Mouse (Mus musculus) neural tube, embryonic 15.5 days (tissue): ENCODE results near the gene Eif3g. TPM values are rescaled to one million over a fixed set of nuclear protein-coding genes. Genes with fewer than 3 reads are reported as not detected.

ENCODE experiments used
- ATAC-seq: fragments of 200-750 bp; cut with Nextera tagmentation; 2 replicates; pipeline ENCODE4 v1.8.0; 2017; ENCODE audit warnings: mild to moderate bottlenecking, moderate TSS enrichment, moderate library complexity; ENCODE audit not compliant: low FRiP score
- H3K27ac ChIP-seq: fragments of 300-500 bp; sonication (generic); replicated peaks from 2 replicates; pipeline ENCODE4 v1.5.1; 2015; ENCODE audit warnings: mild to moderate bottlenecking, inconsistent platforms
- H3K27me3 ChIP-seq: fragments of 300-500 bp; sonication (generic); replicated peaks from 2 replicates; pipeline ENCODE4 v1.6.1; 2015; ENCODE audit warnings: inconsistent platforms
- H3K36me3 ChIP-seq: fragments of 300-500 bp; sonication (generic); 2 replicates; pipeline ENCODE4 v1.6.1; 2015; ENCODE audit warnings: inconsistent platforms
- H3K4me1 ChIP-seq: fragments of 300-500 bp; sonication (generic); 2 replicates; pipeline ENCODE4 v1.6.1; 2015; ENCODE audit warnings: inconsistent platforms
- H3K4me2 ChIP-seq: fragments of 300-500 bp; sonication (generic); 2 replicates; pipeline ENCODE4 v1.6.1; 2015; ENCODE audit warnings: inconsistent platforms, mild to moderate bottlenecking, moderate library complexity
- H3K4me3 ChIP-seq: fragments of 300-500 bp; sonication (generic); replicated peaks from 2 replicates; pipeline ENCODE4 v1.5.1; 2015; ENCODE audit warnings: mild to moderate bottlenecking, inconsistent platforms
- H3K9ac ChIP-seq: fragments of 300-500 bp; sonication (generic); replicated peaks from 2 replicates; pipeline ENCODE4 v1.6.1; 2015; ENCODE audit warnings: mild to moderate bottlenecking, inconsistent platforms
- H3K9me3 ChIP-seq: fragments of 300-500 bp; sonication (generic); replicated peaks from 2 replicates; pipeline ENCODE4 v1.6.1; 2016; ENCODE audit warnings: inconsistent platforms
- WGBS: fragments of 180-500 bp; shearing (Covaris S2); methylation state at CpG from one replicate; pipeline ENCODE4 v1.1.7; 2015; ENCODE audit warnings: mixed read lengths; 5-methylcytosine and 5-hydroxymethylcytosine counted together
- polyA plus RNA-seq: library from polyadenylated mRNA; unstranded; fragments of >200 nt; fragmentation: Nextera tagmentation; extraction: Ambion mirVana; gene quantifications from 2 replicates; pipeline ENCODE4 v1.2.1, GENCODE M21; 2015

Gene Eif3g
- polyA plus RNA-seq, 1 experiment from 2014 or later, result 260 TPM

- no peak for ATAC-seq
- peaks cover 60% of the 10 kb centered on the region for H3K36me3 ChIP-seq
Measured at GRCm38 (mm10) chr9:20895382-20895781, 3.0 kb downstream of the Eif3g start.

GRCm38 (mm10) chr9:20894629-20895028 is 3.8 kb downstream of the Eif3g start:
- no peak overlapping the region for H3K4me3 ChIP-seq
- H3K27me3 ChIP-seq, result no peaks in the 10 kb centered on the region
- WGBS, result 92% methylated on average over 15 of the region's 15 CpGs
- H3K36me3 ChIP-seq, result peaks cover 68% of the 10 kb centered on the region
- H3K27ac ChIP-seq, result no peak overlapping the region
- H3K9me3 ChIP-seq, result no peaks in the 10 kb centered on the region
- H3K4me2 ChIP-seq, result no peak overlapping the region
- no peak for ATAC-seq
- no peak overlapping the region for H3K9ac ChIP-seq
- H3K4me1 ChIP-seq, result peaks cover 21% of the 10 kb centered on the region

More at GRCm38 (mm10) chr9:20895382-20895781, 3.0 kb downstream of the Eif3g start:
- Histone ChIP-seq H3K9me3 (no peaks in the 10 kb centered on the region), H3K4me2 (no peak overlapping the region), H3K27me3 (no peaks in the 10 kb centered on the region), H3K27ac (no peak overlapping the region), H3K4me3 (no peak overlapping the region), H3K4me1 (peaks cover 19% of the 10 kb centered on the region), H3K9ac (no peak overlapping the region)
- WGBS, result 95% methylated on average over 9 of the region's 9 CpGs

- Histone ChIP-seq H3K9me3 (no peaks in the 10 kb centered on the region), H3K4me2 (no peak overlapping the region), H3K4me1 (peaks cover 27% of the 10 kb centered on the region), H3K27ac (no peak overlapping the region), H3K9ac (no peak overlapping the region), H3K27me3 (no peaks in the 10 kb centered on the region), H3K36me3 (peaks cover 72% of the 10 kb centered on the region), H3K4me3 (no peak overlapping the region)
- no peak for ATAC-seq
- WGBS, result 89% methylated on average over 13 of the region's 13 CpGs
Measured at GRCm38 (mm10) chr9:20893590-20894343, 4.7 kb downstream of the Eif3g start.

DNA sequence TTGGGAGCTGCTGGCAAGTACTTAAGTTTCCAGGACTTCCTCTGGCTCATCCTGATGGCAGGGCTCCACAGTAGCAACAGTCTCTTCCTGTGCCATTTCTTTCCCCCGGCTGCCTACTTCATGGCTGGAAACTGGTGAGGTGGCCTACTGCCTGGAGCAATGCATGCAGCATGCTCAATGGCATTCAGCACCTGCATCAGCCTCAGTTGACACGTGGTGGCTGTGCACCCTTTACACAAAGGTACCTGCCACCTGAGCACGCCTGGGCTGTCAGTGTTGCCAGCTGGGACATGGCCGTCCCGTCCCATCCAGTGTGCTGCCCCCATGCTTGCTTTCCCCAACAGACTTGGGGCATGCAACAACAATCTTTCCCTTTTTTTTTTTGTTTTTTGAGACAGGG is 5.4 kb downstream of the Eif3g start:
- Histone ChIP-seq H3K27ac (no peak overlapping the region), H3K4me1 (peaks cover 27% of the 10 kb centered on the region), H3K4me2 (no peak overlapping the region), H3K9ac (no peak overlapping the region), H3K9me3 (no peaks in the 10 kb centered on the region), H3K36me3 (peaks cover 72% of the 10 kb centered on the region), H3K4me3 (no peak overlapping the region), H3K27me3 (no peaks in the 10 kb centered on the region)
- no peak for ATAC-seq
- WGBS, result 75% methylated on average over 5 of the region's 5 CpGs

GRCm38 (mm10) chr9:20892104-20892653 is 6.2 kb downstream of the Eif3g start:
- ATAC-seq, result no peak
- H3K27ac ChIP-seq, result no peak overlapping the region
- no peak overlapping the region for H3K9ac ChIP-seq
- H3K4me2 ChIP-seq, result no peak overlapping the region
- H3K9me3 ChIP-seq, result no peaks in the 10 kb centered on the region
- 78% methylated on average over 5 of the region's 5 CpGs for WGBS
- H3K36me3 ChIP-seq, result peaks cover 72% of the 10 kb centered on the region
- peaks cover 21% of the 10 kb centered on the region for H3K4me1 ChIP-seq
- H3K27me3 ChIP-seq, result no peaks in the 10 kb centered on the region
- H3K4me3 ChIP-seq, result no peak overlapping the region

GRCm38 (mm10) chr9:20891339-20892103 is 6.9 kb downstream of the Eif3g start:
- no peaks in the 10 kb centered on the region for H3K9me3 ChIP-seq
- no peak overlapping the region for H3K9ac ChIP-seq
- no peak overlapping the region for H3K4me3 ChIP-seq
- H3K27me3 ChIP-seq, result no peaks in the 10 kb centered on the region
- 84% methylated on average over 26 of the region's 26 CpGs for whole genome bisulfite sequencing
- no peak overlapping the region for H3K4me2 ChIP-seq
- no peak overlapping the region for H3K27ac ChIP-seq
- H3K36me3 ChIP-seq, result peaks cover 72% of the 10 kb centered on the region
- peaks cover 20% of the 10 kb centered on the region for H3K4me1 ChIP-seq
- no peak for ATAC-seq

DNA sequence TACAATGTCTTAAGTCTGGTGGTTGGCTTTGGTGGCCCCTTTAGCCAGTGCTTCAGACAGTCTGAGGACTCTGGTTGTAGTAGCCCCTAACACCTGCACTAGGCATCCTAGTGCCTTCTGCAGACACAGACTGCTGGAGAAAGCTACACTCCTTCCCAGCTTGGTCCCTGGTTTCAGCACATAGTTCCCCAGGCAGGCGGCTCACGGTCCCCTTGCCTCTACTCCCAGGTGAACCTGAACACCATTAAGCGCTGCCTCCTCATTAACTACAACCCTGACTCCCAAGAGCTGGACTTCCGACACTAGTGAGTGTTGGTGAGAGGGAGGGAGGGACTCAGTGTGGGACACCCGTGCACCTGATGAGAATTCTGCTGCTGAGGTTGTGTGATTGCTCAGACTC is 8.0 kb downstream of the Eif3g start:
- Histone ChIP-seq H3K9ac (no peak overlapping the region), H3K27me3 (no peaks in the 10 kb centered on the region), H3K36me3 (peaks cover 62% of the 10 kb centered on the region), H3K9me3 (no peaks in the 10 kb centered on the region), H3K4me3 (no peak overlapping the region), H3K4me1 (peaks cover 20% of the 10 kb centered on the region), H3K4me2 (no peak overlapping the region), H3K27ac (no peak overlapping the region)
- 91% methylated on average over 5 of the region's 5 CpGs for WGBS
- ATAC-seq, result no peak

GRCm38 (mm10) chr9:20889185-20890141 is 9.0 kb downstream of the Eif3g start:
- ATAC-seq, result no peak
- H3K4me3 ChIP-seq, result 0 out of 2 replicates have a peak overlapping the region, but pooled peaks have one; percentile 13
- WGBS, result 89% methylated on average over 29 of the region's 29 CpGs
- peaks cover 53% of the 10 kb centered on the region for H3K36me3 ChIP-seq
- no peaks in the 10 kb centered on the region for H3K9me3 ChIP-seq
- no peak overlapping the region for H3K27ac ChIP-seq
- no peak overlapping the region for H3K9ac ChIP-seq
- H3K4me2 ChIP-seq, result peak overlapping the region; percentile 84
- H3K27me3 ChIP-seq, result no peaks in the 10 kb centered on the region
- H3K4me1 ChIP-seq, result peaks cover 20% of the 10 kb centered on the region

DNA sequence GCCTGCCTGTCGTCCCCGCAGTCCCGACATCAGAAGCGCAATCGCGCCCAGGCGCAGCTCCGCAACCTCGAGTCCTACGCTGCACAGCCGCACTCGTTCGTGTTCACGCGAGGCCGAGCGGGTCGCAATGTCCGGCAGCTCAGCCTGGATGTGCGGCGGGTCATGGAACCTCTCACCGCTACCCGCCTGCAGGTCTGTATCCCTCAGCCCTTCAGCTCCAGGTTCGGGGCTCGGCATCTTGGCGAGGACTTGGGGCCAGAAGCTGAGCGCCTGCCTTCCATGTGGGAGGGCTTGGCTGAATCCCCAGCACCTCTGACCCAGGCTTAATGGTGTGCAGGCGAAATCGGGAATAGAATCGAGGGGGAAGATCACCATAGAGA is 10.0 kb downstream of the Eif3g start:
- Histone ChIP-seq H3K27ac (peak overlapping the region; percentile 94), H3K36me3 (peaks cover 42% of the 10 kb centered on the region), H3K4me1 (peaks cover 20% of the 10 kb centered on the region), H3K9me3 (no peaks in the 10 kb centered on the region), H3K4me2 (peak overlapping the region; percentile 84), H3K4me3 (peak overlapping the region; percentile 94), H3K27me3 (no peaks in the 10 kb centered on the region), H3K9ac (peak overlapping the region; percentile 75)
- peak; percentile 59; the same call in 1 of the 2 replicates for ATAC-seq
- WGBS, result 0% methylated on average over 30 of the region's 30 CpGs

GRCm38 (mm10) chr9:20887704-20888385 is 10.6 kb downstream of the Eif3g start, which contains the start of gene Ppan:
Gene Ppan, plus strand, starts transcription at chr9:20888175.
- Histone ChIP-seq H3K4me2 (peak within 1 kb of the TSS; percentile 84), H3K9me3 (no peaks in the 10 kb centered on the region), H3K27me3 (no peaks in the 10 kb centered on the region), H3K4me1 (peaks cover 20% of the 10 kb centered on the region), H3K9ac (peak within 1 kb of the TSS; percentile 75), H3K36me3 (peaks cover 36% of the 10 kb centered on the region), H3K27ac (peak within 1 kb of the TSS; percentile 94), H3K4me3 (peak within 1 kb of the TSS; percentile 94)
- peak; percentile 96 for ATAC-seq
- WGBS, result under 1% methylated on average over 43 of the region's 43 CpGs
